Mouse (Mus musculus) regulatory T cell (primary cell): ENCODE measurements around the gene Apba2.

Experiments
- in situ Hi-C: fragments of 300-600 bp; cut with MboI, MseI; formaldehyde crosslinking; loops from one replicate; pipeline ENCODE4 v1.15.1; 2025; ENCODE audit warnings: high pct_unique_total_duplicates

The Apba2 gene

GRCm38 (mm10) chr7:64651963-64652362 is 150.5 kb downstream of the Apba2 start:
- in situ Hi-C loops: loop anchor here (5.0 kb wide), 1 partner anchor 50 kb away; no protein-coding TSS in a partner anchor

GRCm38 (mm10) chr7:64656787-64657186 is 155.3 kb downstream of the Apba2 start:
- in situ Hi-C loops: no loop called here

DNA sequence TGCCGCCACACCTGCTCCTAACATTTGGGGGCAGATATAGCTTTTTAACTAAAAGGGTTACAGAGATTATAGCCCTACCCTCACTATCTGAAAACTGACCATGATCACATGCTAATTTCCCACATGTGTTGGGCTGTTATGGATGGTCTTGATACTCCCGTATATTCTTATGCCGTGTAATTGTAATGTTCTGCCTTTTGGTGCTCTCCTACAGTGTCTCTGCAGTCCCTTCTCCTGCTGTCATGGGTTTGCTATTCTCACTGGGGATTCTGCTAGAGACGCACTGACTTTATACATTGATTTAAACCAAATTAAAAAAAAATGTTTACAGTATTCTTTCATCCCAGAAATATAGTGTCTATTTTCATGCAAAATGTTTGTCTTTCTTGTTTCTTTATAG is 157.4 kb downstream of the Apba2 start:
- in situ Hi-C loops: no loop called here

DNA sequence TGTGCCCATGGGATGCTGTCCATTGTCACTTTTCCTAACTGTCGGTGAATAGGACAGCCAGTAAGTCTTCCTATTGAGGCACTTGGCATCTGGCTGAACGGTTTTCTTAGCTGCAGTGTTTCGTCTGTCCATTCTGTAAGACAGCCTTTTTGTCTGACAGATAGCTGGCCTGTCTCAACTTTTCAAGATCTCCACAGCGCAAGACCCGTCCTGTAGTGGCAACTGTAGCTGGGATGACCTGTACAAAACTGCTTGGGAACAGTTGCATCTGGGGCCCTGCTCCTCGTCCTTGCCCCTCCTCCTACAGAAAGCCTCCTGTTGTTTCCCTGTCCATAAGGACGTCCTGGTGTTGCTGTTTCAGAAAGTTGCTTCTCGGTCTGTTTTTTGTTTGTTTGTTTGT is 157.8 kb downstream of the Apba2 start:
- in situ Hi-C loops: no loop called here

GRCm38 (mm10) chr7:64662506-64662905 is 161.0 kb downstream of the Apba2 start:
- in situ Hi-C loops: no loop called here

- in situ Hi-C loops: no loop called here
Measured at GRCm38 (mm10) chr7:64663600-64663999, 162.1 kb downstream of the Apba2 start.

DNA sequence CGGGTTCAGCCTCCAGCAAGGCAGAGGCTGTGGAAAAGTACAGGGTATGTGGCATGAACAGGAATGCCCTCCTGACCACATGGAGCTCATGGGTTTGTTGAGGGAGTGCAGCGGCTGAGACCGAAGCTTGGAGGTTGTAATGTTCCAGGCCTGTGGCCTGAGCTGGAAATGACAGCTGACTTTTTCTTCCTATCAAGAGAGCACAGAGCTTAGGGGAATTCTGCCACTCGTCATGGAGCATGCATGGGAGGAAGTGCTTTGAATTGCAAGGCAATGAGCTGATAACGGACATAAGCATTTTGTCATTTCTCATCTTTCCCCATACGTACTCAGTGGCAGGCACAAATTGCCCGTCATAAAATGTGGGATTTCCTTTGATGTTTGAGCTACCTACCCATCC is 163.6 kb downstream of the Apba2 start:
- in situ Hi-C loops: no loop called here

DNA sequence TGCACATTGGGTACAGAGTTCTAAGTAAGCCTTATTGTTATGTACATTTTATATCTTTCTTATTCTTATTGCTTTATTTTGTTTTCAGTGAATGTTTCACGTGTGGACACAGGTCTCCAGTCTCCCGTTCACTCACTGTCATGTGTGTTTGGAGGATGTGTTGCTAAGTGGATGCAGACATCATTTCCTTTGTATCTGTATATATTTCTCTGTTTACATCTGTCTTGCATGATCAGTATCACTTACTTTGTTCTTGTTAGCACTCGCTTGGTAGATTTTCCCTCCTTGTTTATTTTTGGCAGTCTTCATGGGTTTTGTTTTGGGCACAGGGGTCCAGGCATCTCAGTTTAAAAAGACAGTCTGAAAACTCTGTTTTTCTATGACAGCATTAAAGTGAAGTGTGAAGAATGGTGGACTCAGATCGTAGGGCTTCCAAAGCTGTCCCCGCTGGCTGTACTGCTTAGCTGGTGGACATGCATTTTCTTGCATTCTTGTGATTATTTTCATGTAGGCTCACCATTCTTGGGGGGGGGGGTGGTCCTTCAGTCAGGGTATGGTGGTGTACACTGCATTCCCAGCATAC is 164.3 kb downstream of the Apba2 start:
- in situ Hi-C loops: no loop called here

DNA sequence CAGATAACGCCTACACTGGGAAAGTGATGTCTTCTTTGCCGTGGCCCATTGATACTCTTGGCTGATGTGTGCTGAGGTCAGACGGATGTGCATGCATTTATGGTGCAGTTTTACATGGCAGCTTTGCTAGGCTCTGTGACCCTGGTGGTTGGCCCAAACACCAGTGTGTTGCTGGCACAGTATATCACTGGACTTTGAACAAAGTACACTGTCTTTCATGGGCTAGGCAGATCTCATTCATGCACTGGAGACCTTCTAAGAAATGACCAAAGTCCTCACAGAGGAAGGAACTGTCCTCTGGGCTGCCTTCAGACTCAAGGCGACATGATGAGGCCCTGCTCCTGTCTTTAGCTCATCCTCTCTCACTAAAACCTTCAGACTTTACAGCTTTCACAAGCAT is 166.5 kb downstream of the Apba2 start:
- in situ Hi-C loops: no loop called here

GRCm38 (mm10) chr7:64679771-64680479 is 178.4 kb downstream of the Apba2 start:
- in situ Hi-C loops: no loop called here

DNA sequence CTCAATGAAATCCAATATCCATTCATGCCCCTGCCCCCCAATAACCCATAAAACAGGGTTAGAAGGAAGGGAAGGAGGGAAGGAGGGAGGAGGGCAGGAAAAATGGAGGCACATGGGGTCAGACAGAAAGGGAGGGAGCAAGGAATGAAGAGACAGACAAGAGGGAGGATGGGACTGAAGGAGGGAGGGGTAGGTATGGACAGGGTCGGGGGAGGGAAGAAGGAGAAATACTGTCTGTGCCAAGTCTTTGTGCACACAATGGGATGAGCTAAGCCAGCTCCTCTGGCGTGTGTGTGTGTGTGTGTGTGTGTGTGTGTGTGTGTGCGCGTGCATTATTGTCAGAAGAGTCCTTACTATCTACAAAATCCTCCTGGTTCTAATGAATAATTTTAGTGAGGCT is 183.4 kb downstream of the Apba2 start:
- in situ Hi-C loops: no loop called here

GRCm38 (mm10) chr7:64688115-64688817 is 186.8 kb downstream of the Apba2 start:
- in situ Hi-C loops: no loop called here

DNA sequence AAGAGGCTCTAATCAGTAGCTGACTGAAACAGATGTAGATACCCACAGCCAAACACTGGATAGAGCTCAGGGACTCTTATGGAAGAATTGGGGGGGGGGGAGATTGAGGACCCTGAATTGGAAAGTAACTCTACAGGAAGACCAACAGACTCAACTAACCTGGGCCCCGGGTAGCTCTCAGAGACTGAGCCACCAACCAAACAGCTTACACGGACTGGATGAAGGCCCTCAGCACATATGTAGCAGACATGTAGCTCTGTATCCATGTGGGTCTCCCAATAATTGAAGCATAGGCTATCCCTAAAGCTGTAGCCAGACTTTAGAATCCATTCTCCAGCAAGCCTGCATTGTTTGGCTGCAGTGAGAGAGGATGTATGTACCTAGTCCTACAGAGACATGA is 190.3 kb downstream of the Apba2 start:
- in situ Hi-C loops: no loop called here

DNA sequence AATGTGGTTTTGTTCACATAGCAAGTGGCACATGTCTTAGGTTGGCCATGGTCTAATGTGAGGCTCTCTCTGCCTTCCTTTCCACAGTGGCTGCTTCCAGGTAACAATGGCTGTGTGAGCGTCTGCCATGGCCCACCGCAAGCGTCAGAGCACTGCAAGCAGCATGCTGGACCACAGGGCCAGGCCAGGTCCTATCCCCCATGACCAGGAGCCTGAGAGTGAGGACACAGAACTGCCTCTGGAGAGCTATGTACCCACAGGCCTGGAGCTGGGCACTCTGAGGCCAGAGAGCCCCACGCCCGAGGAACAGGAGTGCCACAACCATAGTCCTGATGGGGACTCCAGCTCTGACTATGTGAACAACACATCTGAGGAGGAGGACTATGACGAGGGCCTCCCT is 193.4 kb downstream of the Apba2 start:
- in situ Hi-C loops: no loop called here

DNA sequence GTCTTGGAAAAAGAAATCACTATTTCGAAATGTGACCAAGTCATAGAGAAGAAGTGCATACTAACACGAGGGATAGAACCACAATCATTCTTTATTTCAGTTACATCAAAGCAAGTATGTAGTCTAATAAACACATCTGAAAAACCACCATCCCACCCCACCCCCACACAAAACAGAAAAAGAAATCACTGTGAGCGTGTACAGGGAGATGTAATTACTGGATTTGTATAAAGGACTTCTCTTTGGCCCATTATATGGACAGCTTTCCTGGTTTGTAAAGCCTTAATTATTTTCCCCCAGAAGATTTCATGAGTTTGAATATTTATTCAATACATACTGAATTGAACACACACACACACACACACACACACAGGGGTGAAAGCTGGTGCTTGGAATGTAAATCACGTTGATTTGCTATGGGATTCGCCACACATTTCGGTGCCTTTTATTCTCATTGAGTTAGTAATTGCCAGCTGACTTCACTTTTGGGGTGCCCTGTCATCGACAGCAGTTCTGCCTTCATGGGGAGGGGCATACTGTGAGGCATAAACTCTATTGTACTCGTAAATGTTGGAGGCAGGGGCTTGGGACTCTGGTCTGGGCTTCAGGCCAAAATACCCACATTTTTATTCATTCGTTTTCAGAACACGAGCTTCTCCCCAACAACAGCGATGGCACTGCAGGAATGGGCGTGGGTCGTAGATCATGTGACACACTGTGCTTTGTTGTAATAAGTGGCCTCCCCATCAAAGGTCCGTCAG is 195.2 kb downstream of the Apba2 start:
- in situ Hi-C loops: no loop called here

GRCm38 (mm10) chr7:64697791-64698337 is 196.4 kb downstream of the Apba2 start:
- in situ Hi-C loops: no loop called here

- in situ Hi-C loops: loop anchor here (5.0 kb wide), 1 partner anchor 52 kb away; no protein-coding TSS in a partner anchor
Measured at GRCm38 (mm10) chr7:64704060-64704595, 202.6 kb downstream of the Apba2 start.

DNA sequence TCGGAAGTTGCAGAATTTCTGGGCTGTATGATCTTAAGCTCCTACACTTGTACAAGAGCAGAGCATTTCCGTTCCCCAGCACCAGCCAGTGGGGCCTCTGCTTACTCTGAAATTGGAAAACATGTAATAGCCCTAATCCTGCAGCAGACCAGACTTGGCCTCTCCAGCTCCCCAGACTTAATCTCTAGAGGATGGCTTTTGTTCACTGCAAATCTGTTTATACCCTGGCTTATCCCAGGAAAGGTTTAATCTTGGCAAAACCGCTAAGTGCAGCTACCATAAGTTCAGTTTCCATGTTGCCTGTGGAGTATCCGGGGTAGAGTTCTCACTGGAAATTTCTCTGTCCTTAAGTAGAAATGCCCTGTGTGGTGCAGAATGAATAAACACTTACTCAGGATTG is 206.7 kb downstream of the Apba2 start:
- in situ Hi-C loops: no loop called here

GRCm38 (mm10) chr7:64709520-64710262 is 208.2 kb downstream of the Apba2 start:
- in situ Hi-C loops: no loop called here

DNA sequence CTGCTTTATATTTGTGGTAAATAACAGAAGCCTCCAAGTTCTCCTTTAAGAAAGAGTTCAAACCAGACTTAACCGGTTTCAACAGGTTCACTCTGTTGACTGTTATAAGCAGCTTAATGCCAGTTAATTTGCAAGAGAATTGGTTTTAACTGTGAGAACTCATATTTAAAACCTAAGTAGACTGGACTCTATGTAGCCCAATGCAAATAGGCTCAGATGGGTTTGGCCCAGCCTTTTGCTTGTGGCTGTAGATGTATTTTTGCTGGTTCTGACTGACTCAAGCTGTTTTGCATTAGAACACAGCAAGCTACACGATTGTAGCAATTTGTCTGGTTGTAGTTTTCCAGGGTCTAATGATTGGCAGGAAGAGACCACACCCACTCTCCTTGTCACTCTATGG is 214.8 kb downstream of the Apba2 start:
- in situ Hi-C loops: no loop called here

DNA sequence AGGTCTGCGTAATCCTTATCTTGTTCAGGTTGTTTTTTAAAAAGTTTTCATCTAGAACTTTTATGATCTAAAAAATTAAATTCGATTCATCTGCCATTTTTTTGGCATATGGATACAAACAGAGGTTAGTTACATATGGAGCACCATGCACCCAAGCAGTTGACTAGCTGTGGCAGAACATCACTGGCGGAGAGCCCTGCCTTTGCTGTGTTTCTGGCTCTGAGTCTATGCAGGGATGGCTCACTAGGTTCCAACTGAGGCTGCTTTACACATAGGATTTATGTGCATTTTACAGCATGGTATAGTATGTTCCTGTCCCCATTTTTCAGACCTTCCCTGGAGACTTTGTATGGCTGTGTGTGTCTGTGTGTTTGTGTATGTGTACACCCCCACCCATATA is 221.8 kb downstream of the Apba2 start:
- in situ Hi-C loops: no loop called here
